Mouse (Mus musculus): ENCODE measurements around the gene Ugt3a1. TPM values are rescaled to one million over a fixed set of nuclear protein-coding genes. Genes with fewer than 3 reads are reported as not detected.

Gene Ugt3a1
- polyA plus RNA-seq, 1 experiment from 2014 or later = not detected

- no peak for DNase-seq (ENCODE audit: low spot score)
- Histone ChIP-seq H3K36me3 (no peaks in the 10 kb centered on the region), H3K9me3 (no peaks in the 10 kb centered on the region), H3K4me3 (no peak overlapping the region), H3K27ac (no peak overlapping the region), H3K4me1 (replicated peaks) (no peaks in the 10 kb centered on the region), H3K27me3 (ENCODE audit: insufficient read depth, poor library complexity, severe bottlenecking) (no peaks in the 10 kb centered on the region)
- 87% methylated on average over 3 of the region's 3 CpGs for WGBS
Observed at GRCm38 (mm10) chr15:9336616-9337015, 59.9 kb downstream of the Ugt3a1 start.

- Histone ChIP-seq H3K36me3 (no peaks in the 10 kb centered on the region), H3K4me1 (replicated peaks) (no peaks in the 10 kb centered on the region), H3K27me3 (ENCODE audit: insufficient read depth, poor library complexity, severe bottlenecking) (no peaks in the 10 kb centered on the region), H3K9me3 (no peaks in the 10 kb centered on the region), H3K27ac (no peak overlapping the region), H3K4me3 (no peak overlapping the region)
- 73% methylated on average over 3 of the region's 3 CpGs for WGBS
- no peak for DNase-seq (ENCODE audit: low spot score)
Observed at GRCm38 (mm10) chr15:9337021-9337420, 60.3 kb downstream of the Ugt3a1 start.

GRCm38 (mm10) chr15:9348739-9349138 lies 72.1 kb downstream of the Ugt3a1 start:
- H3K27ac ChIP-seq = no peak overlapping the region
- H3K4me3 ChIP-seq = no peak overlapping the region
- H3K9me3 ChIP-seq = no peaks in the 10 kb centered on the region
- H3K27me3 ChIP-seq (ENCODE audit: insufficient read depth, poor library complexity, severe bottlenecking) = no peaks in the 10 kb centered on the region
- 62% methylated on average over 3 of the region's 3 CpGs for WGBS
- DNase-seq (ENCODE audit: low spot score) = no peak
- H3K4me1 ChIP-seq (replicated peaks) = no peaks in the 10 kb centered on the region
- no peaks in the 10 kb centered on the region for H3K36me3 ChIP-seq

GRCm38 (mm10) chr15:9362801-9363200 lies 86.1 kb downstream of the Ugt3a1 start:
- Histone ChIP-seq H3K27ac (no peak overlapping the region), H3K9me3 (no peaks in the 10 kb centered on the region), H3K27me3 (ENCODE audit: insufficient read depth, poor library complexity, severe bottlenecking) (no peaks in the 10 kb centered on the region), H3K36me3 (no peaks in the 10 kb centered on the region), H3K4me3 (no peak overlapping the region), H3K4me1 (replicated peaks) (no peaks in the 10 kb centered on the region)
- no peak for DNase-seq (ENCODE audit: low spot score)
- 68% methylated on average over 2 of the region's 2 CpGs for WGBS

Other genes starting within 250 kb of the Ugt3a1 start
- gene Nadk2, start 205.6 kb upstream of the Ugt3a1 start, polyA plus RNA-seq (2016; fragmentation: Nextera tagmentation; extraction: Ambion mirVana) = 26.8 and 31.0 TPM in 2 replicates
- gene Lmbrd2, start 136.3 kb upstream of the Ugt3a1 start, polyA plus RNA-seq (2016; fragmentation: Nextera tagmentation; extraction: Ambion mirVana) = 1.8 and 2.6 TPM in 2 replicates
- 85.2 and 108 TPM in 2 replicates for gene Skp2, start 121.5 kb upstream of the Ugt3a1 start, polyA plus RNA-seq (2016; fragmentation: Nextera tagmentation; extraction: Ambion mirVana)
- not detected in 2 replicates for gene Ugt3a2, start 58.7 kb downstream of the Ugt3a1 start, polyA plus RNA-seq (2016; fragmentation: Nextera tagmentation; extraction: Ambion mirVana)
- gene Capsl, start 159.1 kb downstream of the Ugt3a1 start, polyA plus RNA-seq (2016; fragmentation: Nextera tagmentation; extraction: Ambion mirVana) = 1.7 and 4.3 TPM in 2 replicates

Measured in hindbrain, embryonic 10.5 days (tissue).